Mouse (Mus musculus) left cerebral cortex, adult 8-10 months (tissue): ENCODE data around the gene Dtx4. TPM values are rescaled to one million over a fixed set of nuclear protein-coding genes. Genes with fewer than 3 reads are reported as not detected.

ENCODE experiments used
- DNase-seq, 2 experiments: peaks; one replicate each; pipeline ENCODE4 v3.0.0; 2022; ENCODE audit warnings: low spot score in 2 of 2
- total RNA-seq, 4 experiments: library from RNA; stranded (reverse); gene quantifications; 2 replicates each; pipeline ENCODE4 v1.2.4; 2022

Gene Dtx4
- total RNA-seq, 4 experiments from 2014 or later, result 33.0 to 35.3 (median 34.1) TPM

DNA sequence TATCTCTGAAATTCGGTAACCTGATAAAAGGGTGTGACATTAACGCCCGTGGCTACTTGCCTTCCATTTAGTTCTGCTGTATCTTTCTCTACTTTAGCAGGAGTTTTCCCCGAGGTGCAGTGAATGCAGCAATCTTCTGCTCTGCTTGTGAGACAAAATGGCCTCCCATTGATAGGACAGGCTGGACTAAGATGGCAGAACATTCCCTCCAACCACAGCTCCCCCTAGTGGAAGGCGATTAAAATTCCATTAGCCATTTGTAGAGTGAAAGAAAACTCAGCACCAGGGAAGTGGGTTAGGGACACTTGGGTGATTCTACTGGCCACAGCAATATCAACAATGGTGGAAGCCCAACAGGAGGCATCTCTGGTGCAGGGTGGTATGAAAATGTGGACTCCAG, 33.8 kb downstream of the Dtx4 start:
- peak in 1 of 2 experiments; percentile 5 for DNase-seq

DNA sequence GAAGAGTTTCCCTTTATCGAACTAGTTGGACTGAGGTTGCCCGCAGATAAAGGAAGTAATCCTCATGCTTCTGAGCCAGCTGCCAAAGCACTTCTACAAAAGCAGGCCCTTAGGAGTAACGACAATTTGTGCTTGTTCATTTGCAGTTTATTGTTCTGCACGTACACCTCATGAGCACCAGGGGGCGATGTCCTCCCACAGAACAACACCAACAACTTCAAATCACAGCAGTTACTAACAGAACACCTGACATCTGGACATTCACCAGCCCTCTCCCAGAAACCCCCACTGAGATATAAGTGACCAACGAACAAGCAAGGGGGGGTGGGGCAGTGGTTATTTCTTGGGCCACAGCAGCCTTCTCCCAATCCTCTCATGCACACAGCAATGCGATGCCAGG, 35.0 kb downstream of the Dtx4 start:
- DNase-seq, result peak in 1 of 2 experiments; percentile 54

DNA sequence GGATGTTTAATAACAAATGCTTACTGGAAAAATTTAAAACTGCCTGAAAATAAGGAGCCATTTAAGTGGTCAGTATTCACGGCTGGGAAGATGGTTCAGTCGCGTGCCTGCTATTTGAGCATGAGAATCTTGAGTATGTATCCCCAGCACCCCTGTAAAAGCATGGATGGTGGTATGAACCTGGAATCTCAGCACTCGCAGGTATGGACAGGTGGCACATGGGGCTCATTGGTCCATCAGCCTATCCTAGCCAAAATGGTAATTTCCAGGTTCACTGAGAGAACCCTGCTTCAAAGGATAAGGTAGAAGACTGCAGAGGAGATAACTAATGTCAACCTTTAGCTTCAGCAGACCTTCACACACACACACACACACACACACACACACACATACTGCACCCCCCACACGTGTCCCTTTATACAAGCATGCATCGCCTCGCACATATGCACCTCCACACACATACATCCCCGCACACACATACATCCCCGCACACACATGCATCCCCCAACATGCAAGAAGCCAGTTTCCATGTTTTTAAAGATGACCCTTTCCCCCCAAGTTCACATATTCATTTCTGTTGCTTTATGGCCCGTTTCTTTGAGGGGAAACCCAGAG, 35.6 kb downstream of the Dtx4 start:
- DNase-seq, result no peak

DNA sequence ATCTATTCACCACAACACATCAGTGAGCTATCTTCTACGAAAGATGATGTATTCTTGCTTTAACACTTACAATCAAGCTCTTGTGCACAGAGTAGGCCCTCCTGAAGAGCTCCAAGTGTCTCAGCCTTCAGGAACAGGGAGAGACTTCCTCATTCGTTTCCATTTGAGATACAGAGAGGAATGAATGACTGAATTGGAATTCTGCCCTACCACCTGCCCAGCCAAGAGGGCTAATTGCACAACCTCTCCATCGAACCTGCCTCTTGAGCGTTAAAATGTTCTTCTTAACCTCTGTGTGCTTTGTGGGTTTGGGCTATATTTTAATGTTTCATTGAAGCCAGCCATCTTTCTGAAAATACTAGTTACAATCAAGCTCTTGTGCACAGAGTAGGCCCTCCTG, 36.6 kb downstream of the Dtx4 start:
- DNase-seq, result no peak

DNA sequence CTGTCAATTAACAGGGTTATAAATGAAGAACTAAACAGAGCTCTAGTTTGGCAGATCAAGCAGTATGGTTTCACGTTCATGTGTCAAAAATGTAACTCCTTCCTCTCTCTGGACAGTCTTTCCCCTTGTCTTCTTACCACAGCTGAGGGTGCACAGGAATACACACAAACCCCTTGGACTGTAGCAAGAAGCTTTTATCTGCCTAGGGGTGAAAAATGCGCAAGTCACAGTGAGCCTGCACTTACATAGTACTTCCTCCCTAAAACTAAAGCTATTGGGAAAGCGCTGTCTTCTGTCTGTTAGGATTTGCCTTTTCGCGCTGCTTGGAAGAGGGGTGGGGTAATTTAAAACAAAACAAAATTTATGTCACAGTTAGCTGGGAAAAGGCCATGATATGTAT, 37.1 kb downstream of the Dtx4 start:
- DNase-seq, result no peak

DNA sequence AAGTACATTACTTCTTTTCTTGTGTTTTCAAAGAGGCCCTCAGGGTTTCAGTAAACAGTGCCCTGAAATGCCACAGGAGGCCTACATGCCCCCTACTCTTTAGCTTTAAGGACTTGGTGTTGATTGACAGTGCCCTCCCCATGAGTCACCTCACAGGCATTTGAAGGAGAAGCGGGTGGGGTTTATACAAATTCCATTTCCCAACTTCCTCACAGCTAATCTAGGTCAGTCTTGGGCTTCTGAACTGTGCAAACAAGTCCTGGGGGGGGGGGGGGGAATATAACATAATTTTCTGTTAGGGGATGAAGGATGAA, 37.6 kb downstream of the Dtx4 start:
- no peak for DNase-seq

DNA sequence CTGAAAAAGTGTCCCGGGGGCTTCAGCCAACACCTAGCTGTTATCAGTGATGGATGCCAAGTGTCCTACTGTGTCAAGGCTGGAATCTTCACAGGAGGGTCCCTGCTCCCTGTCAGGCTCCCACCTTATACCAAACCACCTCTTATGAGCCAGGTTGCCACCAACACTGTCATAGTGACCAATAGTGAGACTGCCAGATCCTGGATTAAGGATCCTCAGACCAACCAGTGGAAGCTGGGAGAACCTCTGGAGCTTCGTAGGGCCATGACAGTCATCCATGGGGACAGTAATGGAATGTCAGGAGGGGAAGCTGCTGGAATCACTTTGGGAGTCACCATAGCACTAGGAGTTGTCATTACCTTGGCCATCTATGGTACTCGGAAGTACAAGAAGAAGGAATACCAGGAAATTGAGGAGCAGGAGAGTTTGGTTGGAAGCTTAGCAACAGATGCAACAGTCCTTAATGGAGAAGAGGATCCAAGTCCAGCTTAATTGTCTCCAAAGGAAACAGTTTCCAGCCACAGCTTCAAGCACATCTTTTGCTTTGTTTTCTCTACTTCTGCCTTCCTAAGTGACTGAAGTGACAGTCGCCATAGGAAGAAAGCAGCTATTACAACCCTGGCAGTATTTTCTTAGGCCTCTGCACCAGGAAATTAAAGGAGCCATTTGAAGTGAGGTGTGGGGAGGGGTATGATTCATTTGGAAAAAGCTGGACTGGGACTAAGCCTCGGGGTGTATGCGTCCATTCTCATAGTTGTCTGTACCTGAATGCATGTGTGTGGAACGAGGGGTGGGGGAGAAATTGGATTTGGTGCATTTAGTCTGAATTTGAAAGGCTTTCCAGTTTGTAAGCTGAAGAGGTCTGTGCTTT, 38.2 kb downstream of the Dtx4 start:
- DNase-seq, result no peak

DNA sequence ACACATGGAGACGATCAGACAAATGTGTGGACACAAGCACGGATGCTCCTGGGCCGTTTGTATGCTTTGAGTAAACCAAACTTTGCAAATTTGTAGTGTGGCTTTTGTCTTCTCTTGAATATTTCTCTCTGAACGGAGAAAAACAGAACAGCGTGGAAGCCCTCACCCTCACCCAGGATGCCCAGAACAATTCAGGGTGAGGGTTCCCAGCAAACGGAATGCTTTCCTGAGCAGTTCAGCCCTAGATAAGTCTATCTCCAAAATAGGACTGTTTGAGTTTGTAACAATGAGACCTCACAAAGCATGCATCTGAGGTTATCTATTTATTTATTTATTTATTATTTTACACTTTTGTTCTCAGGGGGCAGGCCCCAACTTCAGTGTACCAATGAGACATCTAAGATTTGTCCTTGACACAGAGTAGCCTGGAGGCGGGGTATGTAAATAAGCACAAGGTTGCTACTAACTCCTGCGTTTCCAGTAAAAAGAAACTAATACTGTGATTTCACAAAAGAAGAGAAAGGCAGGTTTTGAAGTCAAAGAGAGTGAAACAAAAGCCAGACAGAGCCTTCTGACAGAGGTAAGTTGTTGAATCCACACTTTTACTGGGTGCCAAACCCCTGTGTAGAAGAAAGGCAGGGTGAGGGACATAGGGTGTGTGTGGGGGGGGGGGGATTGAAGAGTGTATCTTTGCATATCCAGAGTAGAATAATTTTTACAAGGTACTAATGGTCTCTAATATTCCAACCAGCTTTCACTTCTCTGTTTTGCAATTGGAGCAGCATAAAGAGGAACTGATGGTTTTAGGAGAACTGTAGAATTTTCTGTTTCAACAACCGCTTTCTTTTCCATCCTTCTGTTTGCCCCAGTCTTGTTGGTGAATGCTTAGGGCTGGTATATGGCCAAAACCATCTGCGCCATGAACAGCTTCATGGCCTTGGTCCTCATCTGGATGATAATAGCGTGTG, 40.7 kb downstream of the Dtx4 start, which contains the start of gene Mpeg1:
Gene Mpeg1, plus strand, starts transcription at position 498 of the 968 bp plus-strand sequence.
- DNase-seq, result no peak

DNA sequence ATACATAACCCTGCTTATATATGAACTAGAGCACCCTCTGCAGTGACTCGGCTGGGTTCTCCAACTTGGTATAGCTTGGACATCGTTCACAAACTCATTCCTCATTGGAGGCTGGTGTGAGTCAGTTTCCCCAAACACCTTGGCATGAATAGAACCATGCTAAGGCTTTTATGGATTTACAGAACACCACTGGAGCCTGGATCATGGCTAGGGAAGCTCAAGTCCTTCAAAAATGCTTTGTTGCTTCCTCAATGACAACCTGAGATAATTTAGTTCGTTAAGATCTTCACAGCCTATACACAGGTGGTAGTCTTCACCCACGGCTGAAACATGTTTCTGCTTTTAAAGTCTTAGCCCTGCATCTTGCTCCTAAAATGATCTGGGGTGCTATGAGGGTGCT, 41.7 kb downstream of the Dtx4 start:
- DNase-seq, result no peak

DNA sequence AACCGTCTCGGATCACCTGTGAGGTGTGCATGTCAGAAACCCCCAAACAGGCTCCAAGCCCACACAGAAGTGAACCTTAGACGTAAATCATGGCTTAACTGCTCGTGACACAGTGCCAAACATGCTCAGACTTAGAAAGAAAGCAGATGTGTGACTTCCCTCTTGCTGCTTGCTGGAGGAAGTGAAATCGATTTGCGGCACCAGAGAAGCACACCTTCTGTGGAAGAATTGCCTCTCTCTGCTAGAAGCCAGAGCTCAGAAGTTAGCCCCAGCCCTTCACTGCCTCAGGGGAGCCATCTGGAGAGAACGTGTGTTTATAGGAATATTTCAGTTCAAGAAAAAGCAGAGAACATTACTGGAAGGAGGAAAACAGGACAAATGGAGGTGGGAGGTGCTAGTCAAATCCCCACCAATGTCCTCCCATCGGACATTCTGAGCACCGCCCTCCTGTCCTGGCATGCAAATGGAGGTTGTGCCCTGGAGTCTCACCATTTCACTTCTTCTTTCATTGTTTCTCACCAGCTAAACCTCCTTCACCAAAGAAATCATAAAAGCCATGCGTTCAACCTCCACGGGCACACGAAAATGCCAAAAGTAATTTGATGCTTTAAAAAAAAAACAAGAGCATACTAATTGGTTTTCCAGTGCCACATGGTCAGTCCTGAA, 43.7 kb downstream of the Dtx4 start:
- no peak for DNase-seq

DNA sequence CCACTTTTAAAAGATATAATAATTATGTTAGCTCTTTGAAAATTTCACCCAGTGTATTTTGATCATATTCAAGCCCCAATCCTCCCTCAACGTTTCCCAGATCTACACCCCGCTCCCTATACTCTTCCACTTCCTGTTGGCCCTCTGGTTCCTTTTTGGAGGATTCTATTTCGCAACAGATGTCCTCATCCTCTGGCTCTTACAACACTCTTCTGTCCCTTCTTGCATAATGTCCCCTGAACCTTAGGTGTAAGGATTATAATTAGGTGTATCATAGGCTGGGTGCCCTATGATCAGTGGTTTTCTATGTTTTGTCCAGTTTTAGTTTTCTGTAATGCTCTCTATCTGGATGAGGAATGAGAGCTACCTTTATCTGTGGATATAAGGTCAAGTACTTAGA, 56.2 kb downstream of the Dtx4 start:
- no peak for DNase-seq

DNA sequence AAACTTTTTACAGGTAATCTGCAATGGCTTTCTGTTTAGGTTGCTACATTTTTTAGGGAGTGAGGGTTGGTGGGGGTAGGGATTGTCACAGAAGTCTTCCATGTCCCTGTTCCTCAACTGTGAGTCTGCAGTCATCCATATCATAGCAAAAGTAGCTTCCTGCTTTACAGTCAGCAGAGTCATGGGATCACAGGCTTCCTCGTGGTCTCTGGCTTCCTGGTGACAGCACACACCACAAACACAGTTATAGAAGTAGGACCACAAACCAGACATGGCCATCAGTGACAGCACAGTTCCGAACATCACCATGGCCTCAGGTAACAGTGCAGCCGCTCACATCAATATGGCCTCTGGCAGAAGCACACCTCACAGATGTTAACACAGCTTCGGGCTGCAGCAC, 58.7 kb downstream of the Dtx4 start:
- DNase-seq, result no peak

DNA sequence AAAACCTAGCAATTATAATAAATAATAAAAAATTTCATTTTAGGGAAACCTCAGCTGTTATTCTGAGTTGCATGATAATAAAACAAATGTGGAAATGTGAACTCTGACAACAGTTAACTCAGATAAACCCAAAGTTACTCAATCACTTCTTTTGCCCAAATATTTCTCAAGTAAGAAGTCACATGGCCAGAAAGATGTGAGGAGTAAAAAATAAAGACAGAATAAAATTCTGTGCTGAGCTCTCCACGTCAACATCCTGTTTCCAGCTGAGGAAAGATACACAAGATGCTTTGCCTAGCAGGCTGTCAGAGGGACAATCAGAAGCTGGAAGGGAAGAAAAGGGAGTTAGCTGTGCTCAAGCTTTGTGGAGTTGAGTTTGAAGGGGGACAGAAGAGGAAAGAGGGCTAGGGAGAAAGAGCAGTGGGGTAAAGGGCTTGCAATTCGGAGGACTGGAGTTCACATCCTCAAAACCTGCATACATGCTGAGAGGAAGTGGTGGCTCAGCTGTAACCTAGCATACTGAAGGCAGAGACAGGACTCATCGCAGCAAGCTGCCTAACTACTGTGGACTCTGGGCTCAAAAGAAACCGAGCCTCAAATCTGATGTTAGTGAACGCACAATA, 61.0 kb downstream of the Dtx4 start:
- DNase-seq, result no peak

DNA sequence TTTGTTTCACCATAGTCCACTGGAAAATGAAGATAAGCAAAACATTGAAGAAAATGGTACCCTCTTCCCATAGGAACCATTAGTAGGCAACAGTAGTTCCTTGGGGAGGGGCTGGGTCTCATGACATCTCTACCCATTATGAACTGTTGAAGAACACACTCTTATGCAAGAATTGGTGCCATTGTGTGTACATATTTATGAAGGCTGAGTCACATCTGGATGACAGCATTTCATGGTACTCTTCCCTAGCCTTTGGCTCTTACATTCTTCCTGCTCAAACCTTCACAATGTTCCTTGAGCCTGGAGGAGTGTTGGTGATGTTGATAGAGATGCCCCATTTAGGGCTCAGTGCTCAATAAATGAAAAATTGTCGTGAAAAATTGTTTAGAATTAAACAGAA, 61.7 kb downstream of the Dtx4 start:
- DNase-seq, result no peak

DNA sequence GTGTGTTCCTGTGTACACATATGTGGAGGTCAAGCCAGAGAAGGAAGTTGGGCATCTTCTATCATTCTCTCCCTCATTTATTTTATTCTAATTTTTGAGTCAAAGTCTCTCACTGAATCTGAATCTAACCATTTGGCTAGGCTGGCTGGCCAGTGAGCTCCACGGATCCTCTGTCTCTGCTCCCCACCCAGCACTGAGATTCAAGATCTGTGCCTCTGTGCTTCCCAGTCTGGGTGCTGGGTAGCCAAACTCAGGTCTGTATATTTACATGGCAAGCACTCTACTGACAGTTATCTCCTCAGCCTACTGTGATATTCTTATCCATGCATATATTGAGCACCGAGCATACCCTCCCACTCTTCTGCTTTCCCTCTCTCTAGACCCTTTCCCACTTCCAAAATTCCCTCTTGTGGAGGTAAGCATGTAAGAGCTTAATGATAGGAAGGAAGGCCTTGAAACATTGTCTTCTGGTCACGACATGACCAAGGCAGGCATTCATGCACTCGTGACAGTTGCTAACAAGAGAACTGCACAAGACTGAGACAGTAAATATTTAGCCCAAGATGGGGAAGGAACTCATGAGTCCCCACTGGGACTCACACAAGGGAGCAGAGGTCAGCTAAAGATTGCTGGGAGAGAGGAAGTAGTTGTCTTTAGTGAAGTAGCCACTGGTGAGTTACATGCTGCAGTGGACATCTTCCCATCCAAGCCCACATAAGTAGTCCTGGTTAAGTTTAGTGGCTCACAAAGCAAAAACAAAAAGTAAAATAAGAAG, 65.3 kb downstream of the Dtx4 start:
- DNase-seq, result no peak

DNA sequence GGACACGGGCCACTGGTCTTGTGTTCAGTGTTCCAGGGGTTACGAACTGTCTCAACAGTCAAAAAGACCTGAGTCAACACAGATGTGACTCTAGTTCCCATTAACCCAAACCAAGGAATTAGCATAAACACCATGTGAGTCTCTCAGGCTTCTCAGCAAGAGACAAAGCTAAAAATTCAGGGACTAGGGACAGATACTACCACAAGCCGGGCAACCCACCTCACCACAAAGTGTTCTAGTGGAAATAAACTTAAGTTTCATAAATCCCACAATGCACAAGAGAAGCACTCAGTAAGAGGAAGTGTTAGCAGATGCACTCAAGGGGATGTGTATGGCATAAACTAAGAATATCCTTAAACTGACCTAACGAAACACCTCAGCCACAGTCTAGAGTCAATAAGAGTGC, 66.2 kb downstream of the Dtx4 start:
- no peak for DNase-seq

DNA sequence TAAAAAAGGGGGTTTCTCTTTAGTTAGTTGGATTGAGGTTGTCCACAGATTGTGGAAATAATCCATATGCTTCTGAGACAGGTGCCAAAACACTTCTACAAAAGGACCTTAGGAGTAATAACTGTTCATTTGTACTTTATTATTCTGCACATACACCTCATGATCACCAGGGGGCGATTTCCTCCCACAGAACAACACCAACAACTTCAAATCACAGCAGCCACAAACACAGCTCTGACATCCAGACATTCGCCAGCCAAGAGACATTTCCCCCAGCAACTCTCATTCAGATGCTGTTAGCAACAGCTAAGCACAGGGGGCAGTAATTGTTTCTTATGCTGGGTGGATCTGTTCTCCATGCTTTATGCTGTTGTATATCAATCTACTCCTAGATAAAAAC, 68.2 kb downstream of the Dtx4 start:
- no peak for DNase-seq

DNA sequence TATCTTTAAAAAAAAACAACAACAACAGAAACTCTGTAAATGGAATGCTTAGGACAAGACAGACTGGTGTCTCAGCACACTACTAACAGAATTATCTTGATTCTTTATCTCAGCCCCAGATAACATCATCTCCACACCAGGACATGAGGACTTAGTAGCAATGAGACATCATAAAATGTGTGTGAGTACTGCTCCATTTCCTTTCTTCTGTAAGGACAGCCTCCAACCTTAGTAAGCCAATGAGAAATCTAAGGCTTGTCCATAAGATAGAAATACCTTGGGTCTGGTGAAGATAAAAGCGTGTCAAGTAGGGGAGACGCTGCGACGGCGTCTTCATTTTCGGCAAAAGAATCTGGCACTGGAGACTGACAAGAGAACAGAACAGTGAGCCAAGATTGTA, 73.6 kb downstream of the Dtx4 start, which contains the start of gene Pfpl:
Gene Pfpl, plus strand, starts transcription at position 301 of the 400 bp plus-strand sequence.
- no peak for DNase-seq

DNA sequence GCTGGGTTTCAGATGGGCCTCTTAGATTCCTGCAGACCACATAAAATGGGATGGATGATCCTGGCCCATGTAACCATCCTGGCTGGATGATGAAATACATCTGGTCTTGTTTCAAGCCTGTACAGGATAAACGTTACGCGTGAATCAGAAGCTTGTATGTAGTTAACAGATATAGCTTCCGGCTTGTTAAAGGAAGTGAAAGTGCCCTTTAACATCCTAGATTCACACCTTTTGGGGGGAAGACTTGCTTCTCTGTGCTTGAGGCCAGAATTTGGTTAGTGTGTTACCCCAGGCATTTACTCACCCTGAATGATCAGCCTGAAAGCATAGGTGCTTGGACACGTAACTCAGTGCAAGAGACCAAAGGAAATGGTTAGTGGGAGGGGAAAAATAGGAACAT, 74.2 kb downstream of the Dtx4 start:
- no peak for DNase-seq

DNA sequence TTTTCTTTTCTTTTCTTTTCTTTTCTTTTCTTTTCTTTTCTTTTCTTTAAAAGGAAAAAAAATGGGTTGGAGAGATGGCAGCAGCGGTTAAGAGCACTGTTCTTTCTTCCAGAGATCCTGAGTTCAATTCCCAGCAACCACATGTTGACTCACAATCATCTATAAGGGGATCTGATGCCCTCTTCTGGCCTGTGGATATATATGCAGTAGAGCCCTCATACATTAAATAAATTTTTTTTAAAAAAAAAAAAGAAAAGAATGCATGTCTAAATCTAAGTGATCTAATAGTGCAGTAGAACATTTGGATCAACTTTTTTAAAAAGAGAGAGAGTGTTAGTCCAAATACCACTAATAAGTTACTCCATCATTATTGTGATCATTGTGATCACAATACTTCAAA, 79.6 kb downstream of the Dtx4 start:
- DNase-seq, result no peak
